Mouse (Mus musculus) midbrain, embryonic 14.5 days (tissue): ENCODE results near the gene Ggt6. TPM values are rescaled to one million over a fixed set of nuclear protein-coding genes. Genes with fewer than 3 reads are reported as not detected.

ENCODE experiments used
- ATAC-seq: fragments of 200-750 bp; cut with Nextera tagmentation; 2 replicates; pipeline ENCODE4 v1.8.0; 2017; ENCODE audit warnings: moderate number of reproducible peaks, moderate library complexity; ENCODE audit not compliant: low FRiP score, low TSS enrichment
- DNase-seq: peaks from one replicate; pipeline ENCODE4 v3.0.0-alpha.2; 2015
- H3K27ac ChIP-seq: fragments of 300-500 bp; sonication (generic); replicated peaks from 2 replicates; pipeline ENCODE4 v1.5.1; 2014; ENCODE audit warnings: mild to moderate bottlenecking, low read depth, low read length, moderate library complexity
- H3K27me3 ChIP-seq: fragments of 300-500 bp; sonication (generic); 2 replicates; pipeline ENCODE4 v1.6.1; 2014; ENCODE audit warnings: low read length, control low read depth, mixed read lengths; ENCODE audit not compliant: control insufficient read depth, insufficient read depth
- H3K36me3 ChIP-seq: fragments of 300-500 bp; sonication (generic); 2 replicates; pipeline ENCODE4 v1.6.1; 2014; ENCODE audit warnings: low read length, control low read depth; ENCODE audit not compliant: control insufficient read depth, insufficient read depth
- H3K4me1 ChIP-seq: fragments of 300-500 bp; sonication (generic); 2 replicates; pipeline ENCODE4 v1.6.1; 2014; ENCODE audit warnings: mild to moderate bottlenecking, antibody characterized with exemption, low read length, control low read depth; ENCODE audit not compliant: control insufficient read depth, insufficient read depth
- H3K4me2 ChIP-seq: fragments of 300-500 bp; sonication (generic); 2 replicates; pipeline ENCODE4 v1.6.1; 2014; ENCODE audit warnings: mild to moderate bottlenecking, low read length, moderate library complexity
- H3K4me3 ChIP-seq: fragments of 300-500 bp; sonication (generic); replicated peaks from 2 replicates; pipeline ENCODE4 v1.5.1; 2014; ENCODE audit warnings: low read depth, low read length
- H3K9ac ChIP-seq: fragments of 300-500 bp; sonication (generic); replicated peaks from 2 replicates; pipeline ENCODE4 v1.6.1; 2014; ENCODE audit warnings: mild to moderate bottlenecking, low read length, moderate library complexity
- H3K9me3 ChIP-seq: fragments of 300-500 bp; sonication (generic); 2 replicates; pipeline ENCODE4 v1.6.1; 2016; ENCODE audit warnings: low read length, control low read depth, mixed read lengths; ENCODE audit not compliant: control insufficient read depth
- WGBS: fragments of 180-500 bp; shearing (Covaris S2); extraction: QIAGEN DNeasy Blood & Tissue Kit; methylation state at CpG from one replicate; pipeline ENCODE4 v1.1.7; 2014; 5-methylcytosine and 5-hydroxymethylcytosine counted together
- polyA plus RNA-seq: library from polyadenylated mRNA; unstranded; fragments of >200 nt; fragmentation: Nextera tagmentation; extraction: Ambion mirVana; gene quantifications from 2 replicates; pipeline ENCODE4 v1.2.1, GENCODE M21; 2014

Ggt6 gene
- polyA plus RNA-seq, 1 experiment from 2014 or later: not detected

DNA sequence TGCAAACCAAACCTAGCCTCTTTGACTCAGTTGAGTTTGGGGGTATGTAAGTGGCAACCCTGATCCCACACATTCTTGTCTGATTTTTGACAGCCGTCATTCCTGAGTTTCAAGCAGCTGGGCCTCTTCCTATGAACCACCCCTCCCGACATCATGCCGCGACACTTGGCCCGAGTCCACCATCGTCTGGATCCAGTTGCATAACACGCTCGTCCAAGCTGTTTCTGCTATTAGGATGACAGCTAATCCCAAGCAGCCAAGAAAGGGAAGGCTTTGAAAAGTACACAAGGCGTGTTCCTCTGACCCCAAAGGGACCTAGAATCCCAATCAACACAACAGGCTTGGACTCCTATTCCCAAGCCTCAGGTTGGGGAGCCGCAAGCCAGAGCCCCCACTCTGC, 38.3 kb upstream of the Ggt6 start:
- H3K4me3 ChIP-seq: no peak overlapping the region
- no peaks in the 10 kb centered on the region for H3K4me1 ChIP-seq
- H3K9me3 ChIP-seq: no peaks in the 10 kb centered on the region
- no peaks in the 10 kb centered on the region for H3K36me3 ChIP-seq
- DNase-seq: no peak
- no peaks in the 10 kb centered on the region for H3K27me3 ChIP-seq
- 83% methylated on average over 10 of the region's 10 CpGs for WGBS
- no peak overlapping the region for H3K4me2 ChIP-seq
- H3K9ac ChIP-seq: no peak overlapping the region
- no peak overlapping the region for H3K27ac ChIP-seq
- no peak for ATAC-seq

DNA sequence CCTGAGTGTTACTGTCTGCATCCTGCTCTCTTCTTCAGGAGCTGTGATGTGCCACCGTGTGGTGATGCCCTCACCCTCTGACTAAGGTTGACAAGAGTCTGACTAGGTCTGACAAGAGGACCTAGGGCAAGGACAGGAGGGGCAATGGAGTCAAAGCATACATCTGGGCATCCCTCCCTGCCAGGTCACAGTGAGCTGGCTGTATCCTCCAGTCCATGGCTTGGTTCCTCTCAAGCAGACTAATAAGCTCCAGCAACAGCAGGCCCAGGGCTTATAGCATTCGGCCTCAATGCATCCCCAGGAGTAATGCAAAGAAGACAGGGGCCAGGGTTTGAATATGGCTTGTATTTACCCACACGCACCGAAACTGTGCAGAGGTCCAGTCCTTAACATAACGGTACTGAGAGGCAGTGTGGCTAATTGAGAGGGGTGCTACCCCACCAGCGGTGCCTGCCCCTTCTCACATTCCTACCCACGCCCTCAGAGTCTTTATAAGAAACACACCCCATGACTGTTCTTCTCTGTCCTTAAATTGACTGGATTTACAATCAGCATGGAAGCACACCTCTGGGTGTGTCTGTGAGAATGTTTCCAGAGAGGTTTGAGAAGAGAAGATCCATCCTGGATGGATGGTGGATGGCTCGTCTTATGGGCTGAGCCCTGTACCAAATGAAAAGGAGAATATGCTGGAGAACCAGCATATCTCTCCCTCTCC, 37.4 kb upstream of the Ggt6 start:
- Histone ChIP-seq H3K4me2 (no peak overlapping the region), H3K4me1 (no peaks in the 10 kb centered on the region), H3K36me3 (no peaks in the 10 kb centered on the region), H3K9me3 (no peaks in the 10 kb centered on the region), H3K4me3 (no peak overlapping the region), H3K9ac (no peak overlapping the region), H3K27ac (no peak overlapping the region), H3K27me3 (no peaks in the 10 kb centered on the region)
- ATAC-seq (no peak), DNase-seq (no peak)
- WGBS: 84% methylated on average over 8 of the region's 8 CpGs

DNA sequence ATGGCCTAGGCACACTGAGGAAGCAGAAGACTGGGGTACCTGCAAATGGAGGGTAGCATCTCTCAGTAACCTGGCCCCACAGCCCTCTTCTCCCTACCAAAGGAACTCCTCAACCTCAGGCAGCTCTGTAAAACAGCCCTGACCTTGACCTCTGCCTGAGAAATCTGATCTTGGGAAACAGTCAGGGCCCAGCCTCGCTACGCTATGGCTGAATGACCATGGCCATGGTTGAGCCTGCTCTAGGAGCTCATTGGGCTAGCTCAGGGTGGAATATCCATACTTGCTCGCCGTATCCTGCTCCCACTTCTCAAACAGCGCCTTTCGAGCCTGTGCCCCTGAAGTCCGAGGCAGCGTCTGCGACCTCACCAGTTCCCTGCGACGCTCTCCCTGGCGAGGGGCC, 34.3 kb upstream of the Ggt6 start:
- DNase-seq: no peak
- Histone ChIP-seq H3K27ac (no peak overlapping the region), H3K36me3 (no peaks in the 10 kb centered on the region), H3K4me2 (no peak overlapping the region), H3K27me3 (no peaks in the 10 kb centered on the region), H3K4me3 (no peak overlapping the region), H3K9ac (no peak overlapping the region), H3K4me1 (no peaks in the 10 kb centered on the region), H3K9me3 (no peaks in the 10 kb centered on the region)
- WGBS: 91% methylated on average over 12 of the region's 12 CpGs
- ATAC-seq: no peak

DNA sequence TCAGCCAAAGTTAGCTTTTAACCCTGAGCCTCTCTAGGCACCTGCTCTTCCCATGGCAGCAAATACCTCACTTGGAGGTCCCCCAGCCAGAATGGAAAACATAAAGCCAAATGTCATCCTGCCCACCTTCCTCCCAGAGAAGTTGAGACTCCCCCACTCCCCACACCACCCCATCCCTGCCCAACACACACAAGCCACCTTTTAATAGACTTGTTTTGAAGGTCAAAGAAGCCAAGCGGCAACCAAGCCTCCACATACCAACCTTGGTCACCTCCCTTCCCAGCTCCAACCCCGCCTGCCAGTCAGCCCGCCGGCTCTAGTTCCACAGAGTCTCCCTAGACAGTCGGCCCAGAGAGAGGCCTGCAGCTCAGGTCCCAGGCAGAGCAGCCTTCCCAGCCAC, 33.3 kb upstream of the Ggt6 start:
- Histone ChIP-seq H3K4me3 (no peak overlapping the region), H3K36me3 (no peaks in the 10 kb centered on the region), H3K27me3 (no peaks in the 10 kb centered on the region), H3K9ac (no peak overlapping the region), H3K4me2 (no peak overlapping the region), H3K9me3 (no peaks in the 10 kb centered on the region), H3K27ac (no peak overlapping the region), H3K4me1 (no peaks in the 10 kb centered on the region)
- DNase-seq: no peak
- 85% methylated on average over 5 of the region's 5 CpGs for whole genome bisulfite sequencing
- ATAC-seq: no peak

DNA sequence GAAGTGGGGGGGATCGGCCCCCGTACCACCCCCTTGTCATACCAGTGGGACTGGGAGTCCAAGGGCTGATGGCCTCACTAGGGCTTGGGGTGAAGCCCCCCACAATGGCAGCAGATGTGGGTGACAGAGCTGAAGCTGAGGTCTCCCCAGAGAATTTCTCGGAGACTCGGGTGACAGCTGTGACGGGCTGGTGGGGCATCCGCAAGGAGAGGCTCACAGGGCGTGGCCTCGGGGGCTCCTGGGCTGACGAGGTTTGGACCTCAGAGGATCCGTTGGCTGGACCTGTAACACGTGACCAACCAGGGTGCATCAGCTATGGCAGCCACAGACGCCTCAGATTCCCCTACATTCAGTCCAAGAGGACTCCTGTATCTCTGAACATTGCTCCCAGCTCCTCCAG, 32.4 kb upstream of the Ggt6 start:
- WGBS: 94% methylated on average over 12 of the region's 12 CpGs

DNA sequence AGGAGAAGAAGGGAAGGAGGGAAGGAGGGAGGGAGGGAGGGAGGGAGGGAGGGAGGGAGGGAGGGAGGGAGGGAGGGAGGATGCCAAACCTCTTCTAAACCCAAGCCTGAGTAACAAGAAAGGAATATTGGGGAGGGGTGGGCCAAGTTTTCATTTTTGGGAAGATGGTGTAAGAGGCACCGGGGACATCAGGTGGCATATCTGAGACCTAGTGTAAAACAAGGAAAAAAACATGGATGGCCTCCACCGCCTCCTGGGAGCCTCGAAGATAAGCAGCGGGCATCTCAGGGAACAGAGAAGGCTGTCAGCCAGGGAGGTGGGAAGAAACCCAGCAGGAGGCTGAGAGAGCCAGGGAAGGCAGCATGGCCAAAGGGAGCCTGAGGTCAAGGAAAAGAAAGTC, 29.8 kb upstream of the Ggt6 start:
- Histone ChIP-seq H3K9ac (no peak overlapping the region), H3K4me2 (no peak overlapping the region), H3K9me3 (no peaks in the 10 kb centered on the region), H3K36me3 (no peaks in the 10 kb centered on the region), H3K4me1 (peaks cover 1% of the 10 kb centered on the region; the same call in 1 of the 2 replicates), H3K27me3 (no peaks in the 10 kb centered on the region; the same call in 1 of the 2 replicates), H3K27ac (no peak overlapping the region), H3K4me3 (no peak overlapping the region)
- ATAC-seq: no peak
- no peak for DNase-seq
- 67% methylated on average over 4 of the region's 4 CpGs for WGBS

More for the DNA sequence above, 32.4 kb upstream of the Ggt6 start:
- H3K4me3 ChIP-seq: no peak overlapping the region
- ATAC-seq (no peak), DNase-seq (no peak)
- no peak overlapping the region for H3K9ac ChIP-seq
- H3K27me3 ChIP-seq: no peaks in the 10 kb centered on the region
- H3K4me1 ChIP-seq: no peaks in the 10 kb centered on the region
- H3K36me3 ChIP-seq: no peaks in the 10 kb centered on the region
- H3K4me2 ChIP-seq: no peak overlapping the region
- H3K27ac ChIP-seq: no peak overlapping the region
- no peaks in the 10 kb centered on the region for H3K9me3 ChIP-seq

DNA sequence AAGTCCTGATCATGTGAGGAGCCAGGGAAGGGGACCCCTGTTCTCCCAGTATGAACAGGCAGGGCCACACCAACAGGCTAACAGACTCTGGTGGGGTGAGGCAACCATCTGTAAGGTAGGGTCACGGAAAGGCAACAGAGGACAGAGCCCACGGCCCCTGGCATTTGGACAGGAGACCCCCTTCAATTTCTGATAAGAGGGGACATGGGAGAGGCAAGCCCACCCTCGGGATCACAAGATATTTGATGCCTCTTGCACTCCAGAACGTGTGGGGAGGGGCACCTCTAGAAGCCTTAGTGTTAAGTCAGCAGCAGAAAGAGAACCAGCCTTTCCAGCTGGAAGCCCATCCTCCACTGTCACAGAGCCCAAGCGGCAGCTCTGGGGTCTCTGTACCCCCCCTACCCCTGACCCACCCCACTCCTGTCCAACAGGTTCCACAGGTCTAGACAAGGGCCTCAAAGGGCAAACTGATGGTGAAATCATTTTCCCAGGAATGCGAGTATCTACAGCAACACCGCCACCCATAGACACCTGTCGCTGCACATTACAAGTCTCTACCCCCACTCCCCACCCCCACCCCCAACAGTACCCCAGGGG, 29.1 kb upstream of the Ggt6 start:
- no peak overlapping the region for H3K27ac ChIP-seq
- no peak overlapping the region for H3K4me3 ChIP-seq
- no peaks in the 10 kb centered on the region for H3K36me3 ChIP-seq
- H3K4me2 ChIP-seq: no peak overlapping the region
- no peak for ATAC-seq
- no peaks in the 10 kb centered on the region for H3K9me3 ChIP-seq
- no peak for DNase-seq
- no peak overlapping the region for H3K9ac ChIP-seq
- peaks cover 7% of the 10 kb centered on the region; the same call in 1 of the 2 replicates for H3K4me1 ChIP-seq
- peaks cover under 1% of the 10 kb centered on the region; the same call in 1 of the 2 replicates for H3K27me3 ChIP-seq
- WGBS: 61% methylated on average over 8 of the region's 8 CpGs

DNA sequence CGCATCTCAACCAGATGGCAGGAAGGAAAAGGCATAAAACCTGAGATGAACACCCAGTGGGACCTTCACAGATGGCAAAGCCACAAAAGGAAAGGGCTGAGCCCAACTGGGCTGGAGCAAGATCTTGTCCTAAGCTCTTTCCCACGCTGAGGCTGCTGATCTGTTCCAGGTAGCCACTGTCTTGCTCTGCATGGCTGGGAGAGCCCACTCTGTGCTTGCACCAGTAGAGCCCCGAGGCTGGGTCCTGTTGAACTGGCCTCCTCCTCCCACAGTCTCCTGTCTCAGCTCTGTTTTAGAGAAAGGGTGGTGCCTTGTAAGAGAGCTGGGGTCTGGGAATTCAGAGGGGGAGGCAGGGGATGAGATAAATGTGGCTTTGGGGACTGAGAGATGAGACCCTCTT, 28.2 kb upstream of the Ggt6 start:
- H3K9me3 ChIP-seq: no peaks in the 10 kb centered on the region
- H3K27me3 ChIP-seq: peaks cover 9% of the 10 kb centered on the region; the same call in 1 of the 2 replicates
- no peak overlapping the region for H3K4me2 ChIP-seq
- ATAC-seq: no peak
- H3K9ac ChIP-seq: no peak overlapping the region
- WGBS: 9% methylated on average over 3 of the region's 3 CpGs
- H3K4me3 ChIP-seq: no peak overlapping the region
- H3K36me3 ChIP-seq: no peaks in the 10 kb centered on the region
- no peak for DNase-seq
- H3K27ac ChIP-seq: no peak overlapping the region
- peaks cover 13% of the 10 kb centered on the region for H3K4me1 ChIP-seq

DNA sequence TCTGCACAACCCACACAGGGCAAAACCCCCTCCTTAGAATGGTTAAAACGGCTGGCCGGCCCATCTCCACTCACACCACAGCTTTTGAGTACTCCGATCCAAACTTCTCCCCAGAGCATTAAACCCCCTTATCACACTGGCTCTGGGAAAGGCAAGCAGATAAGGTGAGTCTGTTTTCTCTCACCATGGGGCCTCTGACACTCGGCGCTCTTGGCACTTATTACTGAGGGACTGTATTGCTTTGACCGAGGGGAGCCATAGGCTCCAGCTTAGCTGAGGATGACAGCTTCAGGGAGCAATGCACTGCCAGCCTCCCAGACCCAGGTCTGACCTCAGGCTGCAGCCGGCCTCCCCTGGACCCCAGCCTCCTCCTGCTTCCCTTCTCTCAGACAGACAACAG, 27.8 kb upstream of the Ggt6 start:
- DNase-seq (no peak), ATAC-seq (no peak)
- Histone ChIP-seq H3K4me2 (no peak overlapping the region), H3K4me1 (peaks cover 13% of the 10 kb centered on the region), H3K27ac (no peak overlapping the region), H3K27me3 (peaks cover 10% of the 10 kb centered on the region; the same call in 1 of the 2 replicates), H3K9me3 (no peaks in the 10 kb centered on the region), H3K9ac (no peak overlapping the region), H3K4me3 (no peak overlapping the region), H3K36me3 (no peaks in the 10 kb centered on the region)
- WGBS: 21% methylated on average over 7 of the region's 7 CpGs
